Mouse (Mus musculus) brain, embryonic 14.5 days (tissue): ENCODE measurements around the gene Cotl1.

Source experiments
- CTCF ChIP-seq: fragments of 200-500 bp; IDR thresholded peaks from 2 replicates; pipeline ENCODE4 v1.5.1; 2012; ENCODE audit warnings: inconsistent platforms, mild to moderate bottlenecking, moderate library complexity, borderline replicate concordance; ENCODE audit not compliant: insufficient read depth, insufficient read length; ENCODE audit errors: extremely low read depth
- POLR2A ChIP-seq: fragments of 200-500 bp; IDR thresholded peaks from 2 replicates; pipeline ENCODE4 v1.6.1; 2012; ENCODE audit warnings: mild to moderate bottlenecking, inconsistent platforms, borderline replicate concordance; ENCODE audit not compliant: poor library complexity, insufficient read depth, insufficient read length, severe bottlenecking; ENCODE audit errors: extremely low read depth

DNA sequence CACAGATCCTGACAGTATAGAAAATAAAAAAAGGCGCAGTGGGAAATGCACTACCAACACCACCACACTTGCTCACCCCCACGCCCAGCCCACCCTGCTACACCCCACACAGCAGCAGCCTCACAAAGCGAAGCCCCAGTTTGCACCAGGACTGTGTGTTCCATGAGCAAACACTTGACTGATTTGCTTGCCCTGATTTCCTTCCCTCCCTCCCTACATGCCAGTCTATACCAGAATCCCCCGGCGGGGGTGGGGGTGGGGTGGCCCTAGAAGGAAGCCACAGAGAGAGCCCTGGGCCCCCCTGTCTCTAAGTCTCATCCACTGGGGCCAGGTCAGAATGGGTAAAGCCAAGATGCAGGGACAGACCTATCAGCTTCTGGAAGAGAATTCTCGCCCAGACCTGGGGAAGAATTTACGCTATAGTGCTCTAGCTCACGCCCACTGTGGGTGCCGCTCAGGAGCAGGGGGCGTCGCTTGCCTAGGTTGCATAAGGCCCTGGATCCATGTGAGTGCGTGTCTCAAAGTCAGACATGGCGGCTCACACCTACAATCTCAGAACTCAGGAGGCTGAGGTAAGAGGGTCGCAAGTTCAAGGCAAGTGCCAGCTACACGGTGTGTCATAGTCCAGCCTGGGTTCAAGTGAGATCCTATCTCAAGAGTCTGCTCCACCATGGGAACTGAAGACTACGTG is 7.0 kb upstream of the Cotl1 start:
- no peak for TF ChIP-seq POLR2A
- no peak for TF ChIP-seq CTCF
